Mouse (Mus musculus): ENCODE data around the gene Nell2. TPM values are rescaled to one million over a fixed set of nuclear protein-coding genes. Genes with fewer than 3 reads are reported as not detected.

Gene Nell2
- total and polyA plus RNA-seq, 3 experiments: not detected

- Histone ChIP-seq H3K4me3 (replicated peaks in 1 of 3; ENCODE audit: low read depth in 2 of 3, low read length in 2 of 3, poor library complexity in 1 of 3) (no peak overlapping the region), H3K4me2 (ENCODE audit: insufficient read depth, low read depth, poor library complexity, severe bottlenecking) (no peak overlapping the region), H3K9me3 (replicated peaks; ENCODE audit: low read length) (peaks cover 61% of the 10 kb centered on the region), H3K27ac (ENCODE audit: insufficient read depth, low read depth) (no peak overlapping the region), H3K36me3 (replicated peaks in 1 of 2; ENCODE audit: control insufficient read depth in 1 of 2, insufficient read depth in 1 of 2, low read length in 1 of 2) (no peaks in the 10 kb centered on the region), H3K9ac (ENCODE audit: insufficient read depth, low read depth) (no peak overlapping the region), H3K27me3 (replicated peaks) (no peaks in the 10 kb centered on the region), H3K79me2 (replicated peaks; ENCODE audit: control insufficient read depth, extremely low read depth, insufficient read depth, poor library complexity, severe bottlenecking) (no peaks in the 10 kb centered on the region), H3K4me1 (ENCODE audit: control insufficient read depth in 1 of 2, insufficient read depth in 2 of 2) (no peaks in the 10 kb centered on the region)
- dilution Hi-C loops (cut with MboI; ENCODE audit: extremely low pct_ligation_motif_present, extremely low pct_unique_long_range_greater_than_20kb, low sequenced_read_pairs) (no loop called here), in situ Hi-C loops (cut with MboI; ENCODE audit: low pct_ligation_motif_present, low pct_unique_long_range_greater_than_20kb, low sequenced_read_pairs) (no loop called here)
- no peak for TF ChIP-seq EP300 (IDR thresholded peaks at IDR 0.05; ENCODE audit: low read length)
- TF ChIP-seq ZNF384 (IDR thresholded peaks at IDR 0.05; ENCODE audit: low read depth, low read length): no peak
- no peak for TF ChIP-seq SIN3A (IDR thresholded peaks at IDR 0.05; ENCODE audit: low read length)
- TF ChIP-seq ZKSCAN1 (IDR thresholded peaks at IDR 0.05; ENCODE audit: borderline replicate concordance, low read depth, low read length): no peak
- TF ChIP-seq MAFK (IDR thresholded peaks at IDR 0.05; ENCODE audit: insufficient replicate concordance, low read length): no peak
- no peak for TF ChIP-seq NRF1 (IDR thresholded peaks at IDR 0.05; ENCODE audit: low read depth, low read length)
- TF ChIP-seq MYC (IDR thresholded peaks at IDR 0.05; ENCODE audit: low read depth, low read length): no peak
- TF ChIP-seq MAX (IDR thresholded peaks at IDR 0.05; ENCODE audit: low read length): no peak
- TF ChIP-seq TCF12 (IDR thresholded peaks at IDR 0.05; ENCODE audit: low read depth, low read length): no peak
- TF ChIP-seq PAX5 (IDR thresholded peaks at IDR 0.05; ENCODE audit: low read length): no peak
- no peak for TF ChIP-seq JUND (conservative IDR thresholded peaks at IDR 0.05; ENCODE audit: low read depth, low read length)
- no peak for TF ChIP-seq TBP (conservative IDR thresholded peaks at IDR 0.05; ENCODE audit: low read depth, low read length)
- DNase-seq (ENCODE audit: extremely low read depth): no peak
Measured at GRCm38 (mm10) chr15:95245516-95245915, 282.8 kb downstream of the Nell2 start.

DNA sequence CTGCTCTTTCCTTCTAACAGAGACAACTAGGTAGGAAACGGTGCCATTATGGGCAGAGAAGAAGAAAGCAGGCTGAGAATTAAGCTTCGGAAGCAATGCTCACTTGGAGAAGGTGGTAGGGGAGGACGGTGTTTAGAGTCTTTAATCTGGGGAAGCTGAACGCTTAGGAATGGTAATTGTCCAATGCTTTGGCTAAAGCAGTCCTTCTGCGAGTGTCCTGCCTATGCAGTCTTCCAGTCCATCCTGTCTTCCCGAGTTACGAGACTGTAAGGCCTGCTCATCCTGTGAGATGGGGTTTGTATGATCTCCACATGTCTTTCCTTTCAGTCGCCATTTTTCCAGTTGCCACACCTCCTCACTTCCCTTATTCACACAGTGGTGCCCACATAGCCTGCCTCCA lies 284.5 kb downstream of the Nell2 start:
- in situ Hi-C loops (cut with MboI; ENCODE audit: low pct_ligation_motif_present, low pct_unique_long_range_greater_than_20kb, low sequenced_read_pairs): no loop called here
- TF ChIP-seq UBTF (IDR thresholded peaks at IDR 0.05; ENCODE audit: low read depth, low read length) (no peak), SMC3 (IDR thresholded peaks at IDR 0.05; ENCODE audit: low read depth, low read length) (no peak), TCF12 (IDR thresholded peaks at IDR 0.05; ENCODE audit: low read depth, low read length) (no peak), CHD1 (IDR thresholded peaks at IDR 0.05; ENCODE audit: low read depth, low read length) (no peak), ZC3H11A (IDR thresholded peaks at IDR 0.05; ENCODE audit: low read depth, low read length) (no peak), USF2 (conservative IDR thresholded peaks at IDR 0.05; ENCODE audit: low read depth, low read length) (no peak), NRF1 (IDR thresholded peaks at IDR 0.05; ENCODE audit: low read depth, low read length) (no peak), NELFE (IDR thresholded peaks at IDR 0.05; ENCODE audit: low read depth, low read length) (no peak), E2F4 (IDR thresholded peaks at IDR 0.05; ENCODE audit: insufficient replicate concordance, low read depth, low read length) (no peak), MAX (IDR thresholded peaks at IDR 0.05; ENCODE audit: low read length) (no peak), IRF4 (IDR thresholded peaks at IDR 0.05; ENCODE audit: low read depth, low read length) (no peak), GABPA (IDR thresholded peaks at IDR 0.05; ENCODE audit: insufficient replicate concordance, low read depth, low read length) (no peak), ETS1 (conservative IDR thresholded peaks at IDR 0.05; ENCODE audit: low read depth, low read length) (no peak), MYC (IDR thresholded peaks at IDR 0.05; ENCODE audit: low read depth, low read length) (no peak), MXI1 (IDR thresholded peaks at IDR 0.05; ENCODE audit: low read depth, low read length) (no peak)
- H3K27ac ChIP-seq (ENCODE audit: insufficient read depth, low read depth): no peak overlapping the region
- H3K9me3 ChIP-seq (replicated peaks; ENCODE audit: low read length): peaks cover 67% of the 10 kb centered on the region
- H3K9ac ChIP-seq (ENCODE audit: insufficient read depth, low read depth): no peak overlapping the region
- H3K4me3 ChIP-seq (replicated peaks in 1 of 3; ENCODE audit: low read depth in 2 of 3, low read length in 2 of 3, poor library complexity in 1 of 3): no peak overlapping the region
- H3K4me2 ChIP-seq (ENCODE audit: insufficient read depth, low read depth, poor library complexity, severe bottlenecking): no peak overlapping the region
- no peak for DNase-seq (ENCODE audit: extremely low read depth)
- H3K27me3 ChIP-seq (replicated peaks): no peaks in the 10 kb centered on the region
- no peaks in the 10 kb centered on the region for H3K36me3 ChIP-seq (replicated peaks in 1 of 2; ENCODE audit: control insufficient read depth in 1 of 2, insufficient read depth in 1 of 2, low read length in 1 of 2)
- dilution Hi-C loops (cut with MboI; ENCODE audit: extremely low pct_ligation_motif_present, extremely low pct_unique_long_range_greater_than_20kb, low sequenced_read_pairs): no loop called here
- no peaks in the 10 kb centered on the region for H3K79me2 ChIP-seq (replicated peaks; ENCODE audit: control insufficient read depth, extremely low read depth, insufficient read depth, poor library complexity, severe bottlenecking)
- H3K4me1 ChIP-seq (ENCODE audit: control insufficient read depth in 1 of 2, insufficient read depth in 2 of 2): no peaks in the 10 kb centered on the region

All from CH12.LX (cell line).